Mouse (Mus musculus) retina, adult 2 months (tissue): Measurements from ENCODE around the gene Sidt2.
A peak's percentile ranks its signal among the peaks of the same experiment; 100 is the strongest.

ENCODE experiments used
- DNase-seq: peaks from one replicate; pipeline ENCODE4 v3.0.0-alpha.2; 2012; ENCODE audit warnings: low read depth, low spot score

The Sidt2 gene

DNA sequence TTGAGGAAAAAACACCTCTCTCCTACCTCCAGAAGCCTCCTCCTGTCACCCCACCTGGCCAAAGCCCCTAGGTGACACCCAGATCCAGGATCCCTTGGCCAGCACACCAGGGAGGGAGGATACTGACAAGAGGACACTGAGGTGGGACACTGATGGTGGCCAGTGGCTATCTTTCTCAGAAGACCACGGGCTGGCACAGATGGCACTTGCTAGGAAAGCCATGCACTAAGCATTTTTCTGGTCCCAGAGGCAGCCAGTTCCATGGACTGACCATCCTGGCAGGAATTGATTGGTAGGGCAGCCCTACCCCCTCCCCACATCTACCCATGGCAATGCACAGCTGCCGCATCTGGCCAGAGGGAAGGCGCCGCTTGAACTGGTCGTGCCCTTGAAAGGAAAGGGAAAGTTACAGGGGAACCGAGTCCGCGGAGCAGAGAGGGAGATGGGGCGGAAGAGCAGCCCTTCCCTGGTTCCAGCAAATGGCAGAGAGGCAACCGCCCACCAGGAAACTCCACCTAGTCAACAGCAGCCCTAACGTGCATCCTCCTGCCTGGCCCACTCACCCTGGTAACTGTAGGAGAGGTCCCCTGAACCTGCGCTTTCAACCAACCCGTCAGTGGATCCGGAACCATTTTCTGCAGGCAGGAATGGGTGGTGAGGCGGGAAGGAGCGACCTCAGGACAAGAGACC is 8.7 kb downstream of the Sidt2 start:
- no peak for DNase-seq

- DNase-seq, result no peak
These were observed 9.3 kb downstream of the Sidt2 start for GRCm38 (mm10) chr9:45945721-45946120.

DNA sequence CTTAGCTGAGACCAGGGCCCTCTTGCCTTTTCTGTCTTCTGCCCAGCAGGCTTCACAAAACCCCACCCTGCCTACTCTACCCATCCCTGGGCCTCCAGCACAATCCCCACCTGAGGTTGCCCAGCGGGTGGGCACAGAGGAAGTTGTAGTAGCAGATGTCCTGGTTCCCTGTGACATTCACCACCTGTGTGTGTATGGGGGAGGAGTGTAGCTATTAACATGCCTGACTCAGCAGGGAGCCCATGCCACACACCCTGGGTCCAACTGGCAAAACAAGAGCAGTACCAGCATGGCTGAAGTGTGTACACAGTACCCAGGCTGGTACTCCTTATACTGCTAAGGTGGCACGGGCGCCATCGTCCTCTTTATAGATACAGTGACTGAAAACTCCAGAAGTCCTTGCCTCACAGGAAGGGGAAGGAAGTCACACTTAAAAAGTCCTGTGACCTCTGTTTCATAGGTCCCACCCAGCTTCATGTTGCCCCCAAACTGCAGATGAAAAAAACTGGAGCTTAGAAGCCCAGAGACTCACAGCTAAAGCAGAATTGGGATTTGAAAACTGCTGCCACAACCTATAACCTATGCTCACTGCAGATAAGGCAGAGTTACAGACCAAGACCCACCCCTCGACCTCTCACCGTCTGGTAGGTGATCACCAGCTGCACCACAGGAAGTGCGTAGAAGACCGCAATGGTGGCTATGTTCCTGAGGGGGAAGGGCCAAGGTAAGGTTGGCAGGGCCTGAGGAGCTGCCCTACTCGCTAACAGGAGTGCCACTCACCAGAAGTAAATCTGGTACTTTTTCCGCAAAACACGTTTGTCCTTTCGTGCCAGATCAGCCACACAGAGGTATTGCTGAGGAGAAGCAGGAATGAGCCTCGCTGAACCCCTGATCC is 10.3 kb downstream of the Sidt2 start:
- DNase-seq, result no peak

GRCm38 (mm10) chr9:45943628-45944505 is 11.2 kb downstream of the Sidt2 start:
- DNase-seq, result no peak

- no peak for DNase-seq
These were observed 12.1 kb downstream of the Sidt2 start for GRCm38 (mm10) chr9:45942916-45943315.

DNA sequence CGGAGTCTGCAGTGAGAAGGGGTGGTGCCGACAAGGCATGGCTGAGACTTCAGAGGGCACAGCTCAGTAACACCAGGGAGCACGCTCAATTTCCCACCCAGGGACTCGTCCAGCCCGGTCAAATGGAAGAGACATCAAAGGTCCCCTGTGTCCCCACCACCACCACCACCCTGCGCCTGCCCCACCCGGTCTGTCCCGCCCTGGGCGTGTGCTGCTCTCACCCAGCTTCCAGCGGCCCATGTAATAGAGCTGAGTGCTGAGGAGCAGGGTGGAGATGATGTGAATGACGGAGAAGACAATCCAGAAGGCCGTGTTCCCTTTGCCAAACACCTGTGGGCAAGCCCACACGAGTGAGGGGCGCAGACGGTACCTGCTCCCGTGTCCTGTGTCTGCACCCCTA is 12.6 kb downstream of the Sidt2 start:
- DNase-seq, result no peak

DNA sequence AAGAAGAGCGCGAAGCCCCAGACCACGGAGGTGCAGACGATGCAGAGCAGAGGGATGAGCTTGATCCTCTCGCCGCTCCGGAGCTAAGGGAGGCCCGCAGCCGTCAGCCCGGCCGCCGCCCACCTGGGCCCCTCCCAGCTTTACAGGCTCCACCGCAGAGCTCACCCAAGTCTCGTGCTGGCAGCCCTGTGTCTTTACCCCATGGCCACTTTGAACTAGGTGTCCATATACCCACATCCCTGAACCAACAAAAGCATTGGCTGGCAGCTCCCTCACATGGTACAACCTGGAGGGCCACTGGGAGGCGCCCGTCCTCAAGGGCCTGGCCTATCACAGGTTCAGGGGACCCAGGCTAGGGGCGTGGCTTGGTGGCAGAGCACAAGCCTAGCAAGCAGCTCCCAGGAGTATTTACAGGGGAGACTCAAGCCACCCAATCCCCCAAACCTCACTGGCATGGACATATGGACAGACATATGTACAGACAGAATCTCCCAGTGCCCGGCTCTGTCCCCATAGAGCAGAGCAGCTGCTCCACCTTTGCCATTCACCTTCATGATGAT is 13.6 kb downstream of the Sidt2 start:
- no peak for DNase-seq

GRCm38 (mm10) chr9:45939794-45940193 is 15.3 kb downstream of the Sidt2 start:
- no peak for DNase-seq

DNA sequence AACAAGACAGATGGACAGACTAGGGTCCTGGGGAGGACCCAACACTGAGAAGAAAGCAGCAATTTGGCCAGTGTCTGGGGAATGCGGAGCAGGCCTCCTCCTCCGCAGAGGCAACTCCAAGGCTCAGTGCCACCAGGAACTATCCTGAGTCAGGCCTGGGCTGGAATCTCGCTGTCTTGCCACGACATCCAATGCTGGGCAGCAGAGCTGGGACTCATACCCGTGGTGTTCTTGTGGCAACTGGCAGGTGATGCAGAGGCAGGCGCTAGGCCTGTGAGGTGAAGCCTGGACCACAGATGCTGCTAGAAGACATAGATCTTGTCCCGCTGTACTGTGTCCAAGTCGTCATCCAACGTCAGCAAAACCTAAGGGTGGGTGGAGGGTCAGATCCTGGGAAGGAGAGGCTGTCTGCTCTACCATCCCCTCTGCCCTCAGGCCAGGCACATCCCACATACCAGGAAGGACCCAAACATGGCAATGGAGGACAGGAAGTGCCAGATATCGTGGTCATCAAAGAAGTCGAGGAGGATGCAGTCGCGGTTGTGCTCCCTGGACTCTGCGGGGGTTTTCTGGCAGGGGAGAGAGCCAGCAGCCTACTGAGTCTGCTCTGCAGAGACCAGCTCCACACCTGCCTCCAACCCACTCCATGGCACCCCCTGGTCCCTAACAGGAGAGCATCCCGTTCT is 16.0 kb downstream of the Sidt2 start:
- DNase-seq, result no peak

DNA sequence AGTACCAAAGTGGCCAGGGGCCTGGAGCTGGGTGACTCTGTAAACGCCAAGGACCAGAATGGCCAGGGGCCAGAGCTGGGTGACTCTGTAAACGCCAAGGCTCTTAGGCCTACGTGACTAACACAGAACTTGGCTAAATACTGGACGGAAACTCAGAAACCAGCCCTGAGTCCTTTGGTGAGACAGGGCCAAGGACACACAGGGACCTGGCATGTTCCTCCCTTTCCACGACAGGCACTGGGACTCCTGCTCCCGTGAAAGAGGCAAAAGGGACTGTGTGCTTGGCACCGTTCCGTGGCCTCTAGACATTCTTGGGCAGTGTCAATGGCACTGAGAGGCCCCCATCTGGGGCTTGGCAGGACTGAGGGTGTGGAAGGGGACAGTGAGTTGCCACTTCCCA is 17.0 kb downstream of the Sidt2 start:
- no peak for DNase-seq

DNA sequence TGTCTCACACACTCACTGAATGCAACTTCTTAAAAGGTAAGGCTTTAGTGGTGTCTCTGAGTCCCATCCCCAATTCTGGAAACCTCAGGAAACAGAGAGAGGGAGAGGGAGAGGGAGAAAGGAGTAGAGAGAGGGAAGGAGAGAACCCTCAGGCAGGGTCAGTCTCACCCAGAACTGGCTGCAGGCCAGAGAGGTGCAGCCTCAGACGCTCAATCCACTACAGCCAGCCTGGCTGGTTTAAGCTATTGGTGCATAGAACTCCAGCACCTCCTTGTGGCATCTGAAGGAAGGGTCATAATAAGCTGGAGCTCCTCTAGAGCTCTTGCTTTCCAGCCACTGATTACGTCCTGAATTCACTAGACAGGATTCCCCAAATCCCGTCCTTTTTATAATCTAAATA is 18.2 kb downstream of the Sidt2 start:
- DNase-seq, result peak; percentile 38

GRCm38 (mm10) chr9:45935628-45936210 is 19.3 kb downstream of the Sidt2 start, which contains the start of gene Tagln:
Gene Tagln (minus strand): TSS chr9:45936058.
- DNase-seq, result no peak

DNA sequence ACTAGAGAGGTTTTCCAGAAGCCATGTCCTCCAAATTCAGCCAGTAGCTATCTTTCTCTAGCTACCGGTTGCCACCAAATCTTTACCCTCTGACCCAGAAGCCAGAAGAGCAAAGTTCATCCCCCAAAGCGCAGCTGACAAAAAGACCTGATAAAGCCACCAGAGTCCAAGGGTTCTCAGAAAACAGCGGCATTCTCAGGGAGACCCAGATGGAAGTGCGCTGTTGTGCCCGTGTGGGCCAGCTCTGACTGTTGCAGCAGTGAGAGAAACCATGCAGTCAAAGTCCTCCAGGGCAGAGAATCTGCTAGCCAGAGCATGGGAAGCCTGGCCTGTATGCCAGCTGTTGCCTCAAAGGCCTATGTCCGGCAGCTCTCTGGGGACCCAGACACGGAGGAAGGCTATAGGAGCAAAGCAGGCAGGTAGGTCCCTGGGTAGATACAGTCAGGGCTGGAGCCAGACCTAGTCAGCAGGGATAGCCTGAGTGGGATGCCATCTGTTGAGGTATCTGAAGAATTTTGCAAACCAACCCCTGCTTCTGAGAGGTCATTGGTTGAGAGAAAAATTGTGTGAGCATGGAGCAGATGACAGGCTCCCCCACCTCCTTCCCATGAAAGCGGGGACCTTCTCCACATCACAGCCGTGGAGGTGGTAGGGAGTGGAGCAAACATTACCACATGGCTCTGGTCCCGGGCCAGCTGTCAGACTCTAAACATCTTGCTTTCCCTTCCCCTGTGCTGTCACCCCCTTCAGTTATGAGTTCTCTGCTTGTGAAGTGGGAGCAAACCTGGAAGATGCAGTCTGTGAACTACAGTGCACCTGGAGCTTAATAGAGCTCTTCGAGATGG is 22.3 kb downstream of the Sidt2 start:
- DNase-seq, result no peak

DNA sequence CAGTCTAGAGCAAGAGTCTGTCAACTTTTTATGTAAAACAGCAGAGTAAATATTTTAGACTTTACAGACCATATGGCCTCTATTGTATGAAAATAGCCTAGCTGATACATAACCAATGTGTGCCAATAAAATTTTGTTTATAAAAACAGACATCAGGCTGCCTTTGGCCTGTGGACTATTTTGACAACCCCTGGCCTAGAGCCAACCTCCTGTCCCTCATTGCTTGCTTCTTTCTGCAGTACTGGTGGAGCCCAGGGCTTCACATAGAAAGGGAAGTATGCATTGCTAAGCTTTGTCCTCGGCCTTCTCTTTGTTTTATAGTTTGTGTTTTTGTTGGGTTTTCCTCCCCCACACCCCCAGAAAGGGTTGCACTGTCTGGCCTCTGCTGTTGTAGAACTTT is 23.1 kb downstream of the Sidt2 start:
- DNase-seq, result no peak

DNA sequence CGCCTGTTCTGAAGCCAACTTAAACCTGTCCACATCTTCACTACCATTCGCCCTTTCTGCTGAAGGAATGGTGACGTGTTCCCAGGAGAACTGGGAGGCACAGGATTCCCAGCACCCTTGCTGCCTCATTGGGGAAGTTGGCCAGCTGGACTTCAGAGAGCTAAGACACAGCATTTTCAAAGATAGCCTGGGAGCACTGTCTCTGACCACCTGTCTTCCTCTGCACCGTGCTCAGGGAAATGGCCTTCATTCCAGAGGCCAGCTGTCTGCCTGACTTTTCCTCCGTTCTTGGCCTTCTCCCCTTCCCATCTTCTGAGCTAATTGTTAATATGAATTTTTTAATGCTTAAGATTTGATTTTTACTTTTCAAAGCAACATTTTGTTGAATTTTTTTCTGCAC is 25.8 kb downstream of the Sidt2 start:
- DNase-seq, result no peak

DNA sequence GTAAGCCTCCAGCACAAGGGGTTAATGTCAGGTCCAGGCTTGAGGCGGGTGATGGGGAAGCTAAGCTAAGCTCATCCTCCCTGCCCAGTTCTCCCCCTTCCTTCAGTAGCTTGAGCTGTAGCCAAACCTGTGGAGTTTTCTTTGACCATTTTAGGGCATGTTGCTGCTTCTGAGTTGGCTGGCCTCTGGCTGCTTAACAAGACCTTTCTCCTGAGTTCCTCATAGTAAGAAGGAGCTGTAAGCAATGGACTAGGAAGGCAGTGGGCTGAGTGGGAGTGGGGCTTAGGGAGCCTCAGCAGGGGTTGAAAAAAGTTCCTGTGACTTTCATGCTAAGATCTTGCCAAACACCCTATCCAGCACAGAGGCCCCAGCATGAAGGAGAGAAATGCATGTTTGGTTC is 35.2 kb downstream of the Sidt2 start:
- DNase-seq, result no peak

DNA sequence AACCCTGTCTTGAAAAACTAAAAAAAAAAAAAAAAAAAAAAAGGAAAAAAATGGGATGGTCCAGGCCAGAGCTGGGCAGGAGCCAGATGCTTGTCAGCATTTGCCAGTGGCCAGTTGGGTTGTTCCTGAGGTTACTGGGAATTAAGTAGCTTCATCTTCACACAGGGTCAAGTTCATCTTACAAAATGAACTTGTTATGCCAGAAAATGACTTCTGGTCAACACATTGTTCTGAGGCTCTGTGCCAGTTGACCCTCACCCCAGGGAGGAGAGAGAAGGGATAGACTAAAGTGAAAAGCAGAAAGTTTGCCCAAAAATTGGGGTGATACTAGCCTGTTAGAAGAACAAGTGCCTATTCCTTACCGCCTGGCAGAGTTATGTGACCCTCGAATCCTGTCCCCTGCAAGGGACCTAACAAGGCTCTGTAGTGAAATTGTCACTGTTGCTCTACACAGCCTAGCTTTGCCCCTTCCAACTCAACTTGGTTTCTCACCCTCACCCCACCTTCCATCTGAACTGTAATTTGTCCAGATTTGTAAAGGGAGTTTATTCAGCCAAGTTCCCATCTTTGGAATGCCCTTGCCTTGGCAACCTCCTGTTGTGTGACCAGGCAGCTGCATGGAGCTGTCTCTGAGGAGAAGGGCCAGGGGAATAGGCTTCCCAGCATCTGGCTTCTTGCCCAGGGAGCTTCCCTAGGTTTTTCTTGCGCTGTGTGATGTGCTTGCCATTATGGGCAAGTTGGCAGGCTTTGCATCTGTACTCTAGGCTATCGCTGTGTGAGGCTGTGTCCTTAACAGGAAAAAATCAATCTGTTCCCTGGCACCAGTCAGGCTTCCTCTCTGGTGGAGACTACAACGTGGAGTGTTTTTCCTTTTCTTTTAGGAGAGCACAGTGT is 37.8 kb downstream of the Sidt2 start:
- no peak for DNase-seq

GRCm38 (mm10) chr9:45915659-45916058 is 39.4 kb downstream of the Sidt2 start:
- DNase-seq, result no peak

DNA sequence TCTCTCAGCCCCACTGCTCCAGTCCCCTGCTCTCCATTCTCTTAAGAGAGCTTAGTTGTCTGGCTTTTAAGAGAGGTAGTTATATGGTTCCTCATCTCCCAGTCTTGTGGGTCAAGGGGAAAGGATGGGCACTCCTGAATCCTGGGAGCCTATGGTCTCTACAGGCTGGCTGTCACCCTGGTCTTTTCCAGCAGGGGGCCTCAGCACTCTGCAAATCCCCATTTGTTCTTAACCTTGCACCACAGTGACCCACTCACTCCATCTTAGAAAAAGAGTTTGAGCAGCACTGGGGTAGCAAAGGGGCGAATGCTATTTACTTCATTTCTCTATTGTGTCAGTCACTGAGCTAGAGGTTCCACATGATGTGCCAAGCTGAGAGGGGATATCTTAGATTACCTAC is 43.4 kb downstream of the Sidt2 start:
- no peak for DNase-seq
